Mouse (Mus musculus) liver, embryonic 16.5 days (tissue): ENCODE measurements at regions not wholly inside any gene's neighbourhood (a gene's known extent, or its start where the extent isn't known, plus 50 kb on each side); places are given as distances from the start of the nearest gene placed in this dataset.
A peak's percentile ranks its signal among the peaks of the same experiment; 100 is the strongest.

Experiments
- ATAC-seq: fragments of 200-750 bp; cut with Nextera tagmentation; 2 replicates; pipeline ENCODE4 v1.8.0; 2017; ENCODE audit warnings: low read depth, mild to moderate bottlenecking, moderate number of reproducible peaks, moderate library complexity
- H3K27ac ChIP-seq: fragments of 300-500 bp; sonication (generic); 2 replicates; pipeline ENCODE4 v1.5.1; 2014; ENCODE audit warnings: mild to moderate bottlenecking, low read length
- H3K27me3 ChIP-seq: fragments of 300-500 bp; sonication (generic); 2 replicates; pipeline ENCODE4 v1.6.1; 2014; ENCODE audit warnings: low read depth, low read length, mixed read lengths; ENCODE audit not compliant: control insufficient read depth, insufficient read depth
- H3K36me3 ChIP-seq: fragments of 300-500 bp; sonication (generic); 2 replicates; pipeline ENCODE4 v1.6.1; 2014; ENCODE audit warnings: mild to moderate bottlenecking; ENCODE audit not compliant: control insufficient read depth, insufficient read depth
- H3K4me1 ChIP-seq: fragments of 300-500 bp; sonication (generic); 2 replicates; pipeline ENCODE4 v1.6.1; 2014; ENCODE audit warnings: low read depth, low read length, mixed read lengths; ENCODE audit not compliant: control insufficient read depth
- H3K4me2 ChIP-seq: fragments of 300-500 bp; sonication (generic); 2 replicates; pipeline ENCODE4 v1.6.1; 2014; ENCODE audit warnings: low read depth, low read length, mixed read lengths
- H3K4me3 ChIP-seq: fragments of 300-500 bp; sonication (generic); 2 replicates; pipeline ENCODE4 v1.5.1; 2014; ENCODE audit warnings: low read depth, mild to moderate bottlenecking, low read length
- H3K9ac ChIP-seq: fragments of 300-500 bp; sonication (generic); 2 replicates; pipeline ENCODE4 v1.6.1; 2014; ENCODE audit warnings: low read depth, low read length
- H3K9me3 ChIP-seq: fragments of 300-500 bp; sonication (generic); replicated peaks from 2 replicates; pipeline ENCODE4 v1.6.1; 2016; ENCODE audit warnings: low read length; ENCODE audit not compliant: control insufficient read depth
- WGBS: fragments of 180-500 bp; shearing (Covaris S2); extraction: QIAGEN DNeasy Blood & Tissue Kit; methylation state at CpG from one replicate; pipeline ENCODE4 v1.1.7; 2014; ENCODE audit not compliant: insufficient replicate concordance; 5-methylcytosine and 5-hydroxymethylcytosine counted together

- Histone ChIP-seq H3K4me1 (no peaks in the 10 kb centered on the region), H3K27me3 (no peaks in the 10 kb centered on the region), H3K36me3 (no peaks in the 10 kb centered on the region), H3K9ac (no peak overlapping the region), H3K27ac (no peak overlapping the region), H3K9me3 (no peaks in the 10 kb centered on the region), H3K4me2 (no peak overlapping the region), H3K4me3 (no peak overlapping the region)
- no peak for ATAC-seq
- 55% methylated on average over 5 of the region's 5 CpGs for WGBS
These were observed 308.6 kb upstream of the Pitx2 start for GRCm38 (mm10) chr3:128891078-128891477.

GRCm38 (mm10) chr3:128896628-128897027 lies 303.1 kb upstream of the Pitx2 start:
- no peak overlapping the region for H3K27ac ChIP-seq
- no peaks in the 10 kb centered on the region for H3K27me3 ChIP-seq
- H3K9ac ChIP-seq: no peak overlapping the region
- H3K4me1 ChIP-seq: no peaks in the 10 kb centered on the region
- H3K4me3 ChIP-seq: no peak overlapping the region
- WGBS: 67% methylated on average over 3 of the region's 3 CpGs
- no peaks in the 10 kb centered on the region for H3K36me3 ChIP-seq
- ATAC-seq: peak; percentile 27; the same call in 1 of the 2 replicates
- H3K4me2 ChIP-seq: no peak overlapping the region
- H3K9me3 ChIP-seq: no peaks in the 10 kb centered on the region

- Histone ChIP-seq H3K4me1 (no peaks in the 10 kb centered on the region), H3K27ac (no peak overlapping the region), H3K4me3 (no peak overlapping the region), H3K36me3 (no peaks in the 10 kb centered on the region), H3K27me3 (no peaks in the 10 kb centered on the region), H3K9ac (no peak overlapping the region), H3K9me3 (no peaks in the 10 kb centered on the region), H3K4me2 (no peak overlapping the region)
- 58% methylated on average over 4 of the region's 4 CpGs for WGBS
- ATAC-seq: no peak
These were observed 288.6 kb upstream of the Pitx2 start for GRCm38 (mm10) chr3:128911122-128911521.

GRCm38 (mm10) chr3:128921428-128921827 lies 278.2 kb upstream of the Pitx2 start:
- no peaks in the 10 kb centered on the region for H3K9me3 ChIP-seq
- no peak overlapping the region for H3K27ac ChIP-seq
- no peak overlapping the region for H3K4me3 ChIP-seq
- ATAC-seq: no peak
- no peak overlapping the region for H3K9ac ChIP-seq
- no peaks in the 10 kb centered on the region for H3K36me3 ChIP-seq
- H3K27me3 ChIP-seq: no peaks in the 10 kb centered on the region
- no peak overlapping the region for H3K4me2 ChIP-seq
- H3K4me1 ChIP-seq: no peaks in the 10 kb centered on the region

- no peaks in the 10 kb centered on the region for H3K9me3 ChIP-seq
- WGBS: 43% methylated on average over 4 of the region's 4 CpGs
These were observed 277.5 kb upstream of the Pitx2 start for GRCm38 (mm10) chr3:128922150-128922549.

GRCm38 (mm10) chr3:128938536-128938935 lies 261.1 kb upstream of the Pitx2 start:
- no peak overlapping the region for H3K4me3 ChIP-seq
- no peak overlapping the region for H3K27ac ChIP-seq
- no peaks in the 10 kb centered on the region for H3K4me1 ChIP-seq
- no peak overlapping the region for H3K9ac ChIP-seq
- H3K36me3 ChIP-seq: no peaks in the 10 kb centered on the region
- H3K9me3 ChIP-seq: no peaks in the 10 kb centered on the region
- H3K27me3 ChIP-seq: no peaks in the 10 kb centered on the region
- ATAC-seq: no peak
- 71% methylated on average over 5 of the region's 5 CpGs for WGBS
- no peak overlapping the region for H3K4me2 ChIP-seq

More at GRCm38 (mm10) chr3:128922150-128922549, 277.5 kb upstream of the Pitx2 start:
- H3K27ac ChIP-seq: no peak overlapping the region
- no peak overlapping the region for H3K4me3 ChIP-seq
- no peak overlapping the region for H3K9ac ChIP-seq
- no peaks in the 10 kb centered on the region for H3K4me1 ChIP-seq
- H3K36me3 ChIP-seq: no peaks in the 10 kb centered on the region
- no peak overlapping the region for H3K4me2 ChIP-seq
- no peak for ATAC-seq
- no peaks in the 10 kb centered on the region for H3K27me3 ChIP-seq

GRCm38 (mm10) chr3:128941156-128941555 lies 258.5 kb upstream of the Pitx2 start:
- Histone ChIP-seq H3K27ac (no peak overlapping the region), H3K36me3 (no peaks in the 10 kb centered on the region), H3K4me1 (no peaks in the 10 kb centered on the region), H3K4me3 (no peak overlapping the region), H3K27me3 (no peaks in the 10 kb centered on the region), H3K9me3 (no peaks in the 10 kb centered on the region), H3K4me2 (no peak overlapping the region), H3K9ac (no peak overlapping the region)
- no peak for ATAC-seq
- WGBS: 39% methylated on average over 2 of the region's 2 CpGs

- WGBS: 50% methylated on average over 6 of the region's 6 CpGs
- H3K27ac ChIP-seq: no peak overlapping the region
- H3K4me2 ChIP-seq: no peak overlapping the region
- no peaks in the 10 kb centered on the region for H3K4me1 ChIP-seq
- no peaks in the 10 kb centered on the region for H3K27me3 ChIP-seq
- H3K9me3 ChIP-seq: no peaks in the 10 kb centered on the region; the same call in 1 of the 2 replicates
- H3K36me3 ChIP-seq: no peaks in the 10 kb centered on the region
- no peak for ATAC-seq
- no peak overlapping the region for H3K9ac ChIP-seq
- H3K4me3 ChIP-seq: no peak overlapping the region
These were observed 255.0 kb upstream of the Pitx2 start for GRCm38 (mm10) chr3:128944631-128945030.

GRCm38 (mm10) chr3:128954886-128955285 lies 244.8 kb upstream of the Pitx2 start:
- Histone ChIP-seq H3K9me3 (no peaks in the 10 kb centered on the region), H3K27ac (no peak overlapping the region), H3K27me3 (no peaks in the 10 kb centered on the region), H3K9ac (no peak overlapping the region), H3K4me3 (no peak overlapping the region), H3K36me3 (no peaks in the 10 kb centered on the region), H3K4me2 (no peak overlapping the region), H3K4me1 (no peaks in the 10 kb centered on the region)
- no peak for ATAC-seq
- WGBS: 70% methylated on average over 8 of the region's 8 CpGs

- H3K4me2 ChIP-seq: no peak overlapping the region
- no peak overlapping the region for H3K27ac ChIP-seq
- 52% methylated on average over 5 of the region's 5 CpGs for WGBS
- no peak for ATAC-seq
- H3K27me3 ChIP-seq: no peaks in the 10 kb centered on the region
- H3K9ac ChIP-seq: no peak overlapping the region
- no peaks in the 10 kb centered on the region for H3K4me1 ChIP-seq
- H3K36me3 ChIP-seq: no peaks in the 10 kb centered on the region
- no peaks in the 10 kb centered on the region for H3K9me3 ChIP-seq
- no peak overlapping the region for H3K4me3 ChIP-seq
These were observed 222.9 kb upstream of the Pitx2 start for GRCm38 (mm10) chr3:128976752-128977151.
